Mouse (Mus musculus) kidney, postnatal 0 days (tissue): ENCODE data around the gene Comp. TPM values are rescaled to one million over a fixed set of nuclear protein-coding genes. Genes with fewer than 3 reads are reported as not detected.

Experiments
- ATAC-seq: fragments of 200-750 bp; cut with Nextera tagmentation; replicated peaks from 2 replicates; pipeline ENCODE4 v1.8.0; 2017; ENCODE audit warnings: low read depth, moderate number of reproducible peaks, moderate TSS enrichment, moderate library complexity; ENCODE audit not compliant: low FRiP score
- DNase-seq: peaks from one replicate; pipeline ENCODE4 v3.0.0-alpha.2; 2016; ENCODE audit warnings: low spot score
- H3K27ac ChIP-seq: fragments of 300-500 bp; sonication (generic); 2 replicates; pipeline ENCODE4 v1.5.1; 2014; ENCODE audit warnings: mild to moderate bottlenecking
- H3K27me3 ChIP-seq: fragments of 300-500 bp; sonication (generic); 2 replicates; pipeline ENCODE4 v1.6.1; 2014; ENCODE audit warnings: low read length, mixed read lengths; ENCODE audit not compliant: insufficient read depth
- H3K36me3 ChIP-seq: fragments of 300-500 bp; sonication (generic); 2 replicates; pipeline ENCODE4 v1.6.1; 2014; ENCODE audit warnings: low read length, mixed read lengths; ENCODE audit not compliant: insufficient read depth
- H3K4me1 ChIP-seq: fragments of 300-500 bp; sonication (generic); replicated peaks from 2 replicates; pipeline ENCODE4 v1.6.1; 2014; ENCODE audit warnings: antibody characterized with exemption, low read length, mixed read lengths; ENCODE audit not compliant: insufficient read depth
- H3K4me2 ChIP-seq: fragments of 300-500 bp; sonication (generic); 2 replicates; pipeline ENCODE4 v1.6.1; 2014; ENCODE audit warnings: mild to moderate bottlenecking, low read length, moderate library complexity, mixed read lengths
- H3K4me3 ChIP-seq: fragments of 300-500 bp; sonication (generic); replicated peaks from 2 replicates; pipeline ENCODE4 v1.5.1; 2014; ENCODE audit warnings: low read depth, low read length
- H3K9ac ChIP-seq: fragments of 300-500 bp; sonication (generic); 2 replicates; pipeline ENCODE4 v1.6.1; 2014; ENCODE audit warnings: low read depth, low read length
- H3K9me3 ChIP-seq: fragments of 300-500 bp; sonication (generic); replicated peaks from 2 replicates; pipeline ENCODE4 v1.6.1; 2016; ENCODE audit warnings: low read length, inconsistent platforms, mixed read lengths
- CTCF ChIP-seq: IDR thresholded peaks from 2 replicates; pipeline ENCODE4 v1.5.1; 2016; ENCODE audit warnings: antibody characterized with exemption, low read depth, mild to moderate bottlenecking, moderate library complexity
- WGBS: fragments of 180-500 bp; shearing (Covaris S2); extraction: QIAGEN DNeasy Blood & Tissue Kit; methylation state at CpG from one replicate; pipeline ENCODE4 v1.1.7; 2014; 5-methylcytosine and 5-hydroxymethylcytosine counted together
- polyA plus RNA-seq: library from polyadenylated mRNA; unstranded; fragments of >200 nt; fragmentation: Nextera tagmentation; extraction: Ambion mirVana; gene quantifications from 2 replicates; pipeline ENCODE4 v1.2.1, GENCODE M21; 2015

Comp gene
- polyA plus RNA-seq, 1 experiment from 2014 or later, result 0.28 TPM

DNA sequence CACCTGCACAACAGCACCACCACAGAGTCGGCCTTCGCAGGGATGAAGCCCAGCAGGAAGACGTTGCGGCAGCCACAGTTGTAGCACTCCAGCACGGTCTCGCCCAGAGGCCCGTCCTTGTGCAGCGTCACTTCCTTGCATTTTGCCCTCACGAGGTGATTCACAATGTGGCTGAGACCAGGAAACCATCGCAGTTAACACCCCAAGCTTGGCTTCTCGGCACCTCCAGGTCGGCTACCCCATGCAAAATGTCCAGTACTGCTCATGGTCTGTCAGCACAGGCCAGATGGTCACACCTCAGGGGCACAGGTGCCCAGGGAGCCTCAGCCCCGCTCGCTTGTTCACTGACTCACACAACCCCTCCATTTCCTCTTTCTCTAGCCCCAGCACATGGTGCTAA, 31.4 kb upstream of the Comp start:
- ATAC-seq, result no peak
- Histone ChIP-seq H3K9ac (no peak overlapping the region), H3K4me1 (no peaks in the 10 kb centered on the region), H3K4me2 (no peak overlapping the region), H3K9me3 (no peaks in the 10 kb centered on the region), H3K27me3 (no peaks in the 10 kb centered on the region), H3K36me3 (peaks cover 63% of the 10 kb centered on the region), H3K27ac (no peak overlapping the region), H3K4me3 (no peak overlapping the region)
- TF ChIP-seq CTCF, result no peak
- no peak for DNase-seq
- 88% methylated on average over 14 of the region's 14 CpGs for WGBS

DNA sequence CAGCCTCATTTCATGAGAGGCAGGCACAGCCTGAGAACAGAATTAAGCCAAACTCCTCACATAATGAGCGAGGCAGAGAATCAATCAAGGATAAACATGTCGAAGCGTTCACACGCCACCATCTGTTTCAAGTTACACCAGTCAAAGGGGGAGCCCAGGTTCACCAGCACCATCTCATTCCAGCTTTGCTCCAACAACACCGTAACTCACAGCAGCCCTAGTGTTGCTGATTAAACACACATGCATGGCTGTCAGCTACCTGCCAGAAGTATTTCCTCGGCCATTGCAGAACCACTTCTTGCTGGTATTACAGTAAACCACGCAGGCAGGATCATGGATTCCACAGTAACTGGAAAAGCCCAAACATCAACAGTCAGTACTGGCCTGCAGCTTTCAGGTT, 30.3 kb upstream of the Comp start:
- Histone ChIP-seq H3K9me3 (no peaks in the 10 kb centered on the region), H3K36me3 (peaks cover 52% of the 10 kb centered on the region), H3K4me2 (no peak overlapping the region), H3K4me1 (0 out of 2 replicates have a peak, but pooled peaks cover 1% of the 10 kb centered on the region), H3K4me3 (no peak overlapping the region), H3K27me3 (no peaks in the 10 kb centered on the region), H3K9ac (no peak overlapping the region), H3K27ac (no peak overlapping the region)
- TF ChIP-seq CTCF, result no peak
- 66% methylated on average over 7 of the region's 7 CpGs for whole genome bisulfite sequencing
- ATAC-seq (no peak), DNase-seq (no peak)

DNA sequence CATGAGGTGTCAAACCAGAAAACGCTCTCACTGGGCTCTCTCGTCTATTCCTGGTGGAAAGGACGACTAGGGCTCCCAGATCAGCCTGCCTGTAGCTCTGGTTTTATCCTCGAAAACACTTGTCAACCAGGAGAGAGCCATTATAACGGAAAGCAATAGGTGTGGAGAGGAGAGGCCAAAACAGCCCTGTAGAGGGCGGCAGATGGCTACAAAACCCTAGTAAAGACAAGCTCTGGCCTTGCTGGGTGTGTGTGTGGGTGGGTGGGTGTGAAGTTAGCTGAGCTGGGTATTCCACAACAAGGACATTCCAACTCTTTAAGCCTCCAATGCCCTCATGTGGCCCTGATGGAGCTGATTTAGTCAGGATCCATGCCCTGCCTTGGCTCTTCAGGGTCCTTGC, 29.7 kb upstream of the Comp start:
- H3K36me3 ChIP-seq, result peaks cover 48% of the 10 kb centered on the region
- WGBS, result 61% methylated on average over 6 of the region's 6 CpGs
- no peak overlapping the region for H3K27ac ChIP-seq
- peak; percentile 70 for TF ChIP-seq CTCF
- H3K4me1 ChIP-seq, result 0 out of 2 replicates have a peak, but pooled peaks cover 3% of the 10 kb centered on the region
- H3K9ac ChIP-seq, result no peak overlapping the region
- no peaks in the 10 kb centered on the region for H3K9me3 ChIP-seq
- peak; percentile 60 for DNase-seq
- no peak for ATAC-seq
- H3K4me2 ChIP-seq, result no peak overlapping the region
- no peak overlapping the region for H3K4me3 ChIP-seq
- no peaks in the 10 kb centered on the region for H3K27me3 ChIP-seq

DNA sequence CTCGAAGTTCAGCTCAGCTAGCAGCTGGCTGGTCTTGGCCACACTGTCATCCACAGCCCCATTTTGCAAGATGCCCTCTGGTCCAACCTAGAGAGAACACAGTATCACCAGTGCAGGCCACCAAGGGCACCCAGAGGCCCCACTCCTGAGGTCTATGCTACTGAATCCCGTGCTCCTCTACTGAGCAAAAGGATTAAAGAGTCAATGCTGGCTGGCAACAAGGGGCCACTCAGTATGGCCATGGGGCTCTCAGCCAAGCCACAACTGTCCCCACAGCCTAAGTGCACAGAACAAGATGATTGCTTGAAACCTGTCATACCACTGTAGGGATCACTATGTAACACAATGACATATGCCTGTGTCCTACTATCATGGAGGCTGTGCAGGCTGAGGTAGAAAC, 29.1 kb upstream of the Comp start:
- ATAC-seq (no peak), DNase-seq (no peak)
- Histone ChIP-seq H3K27me3 (no peaks in the 10 kb centered on the region), H3K4me3 (no peak overlapping the region), H3K4me1 (0 out of 2 replicates have a peak, but pooled peaks cover 3% of the 10 kb centered on the region), H3K36me3 (peaks cover 47% of the 10 kb centered on the region), H3K4me2 (no peak overlapping the region), H3K9me3 (no peaks in the 10 kb centered on the region), H3K27ac (no peak overlapping the region), H3K9ac (no peak overlapping the region)
- TF ChIP-seq CTCF, result no peak
- 91% methylated on average over 2 of the region's 2 CpGs for WGBS

DNA sequence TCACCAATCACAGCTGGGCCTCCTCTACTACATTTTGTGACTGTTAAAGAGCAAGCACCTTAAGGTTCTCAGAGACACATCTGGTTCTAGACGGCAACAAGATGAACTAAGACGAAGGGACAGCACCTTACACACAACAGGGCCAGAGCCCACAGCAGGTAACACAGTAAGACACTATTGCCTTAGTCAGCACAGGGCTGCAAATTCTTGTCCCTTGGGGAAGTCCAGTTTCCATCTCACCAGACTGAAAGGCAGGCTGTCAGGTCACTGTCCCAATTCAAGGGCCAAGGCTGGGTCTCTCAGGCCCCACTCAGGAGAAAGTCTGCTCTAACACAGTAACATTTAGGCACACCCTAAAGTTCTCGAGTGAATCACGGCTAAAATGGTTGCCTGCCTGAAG, 25.9 kb upstream of the Comp start:
- H3K27me3 ChIP-seq, result no peaks in the 10 kb centered on the region
- no peak overlapping the region for H3K4me2 ChIP-seq
- DNase-seq (no peak), ATAC-seq (no peak)
- H3K36me3 ChIP-seq, result peaks cover 19% of the 10 kb centered on the region
- H3K9me3 ChIP-seq, result no peaks in the 10 kb centered on the region
- H3K4me1 ChIP-seq, result peaks cover 21% of the 10 kb centered on the region
- H3K27ac ChIP-seq, result no peak overlapping the region
- 76% methylated on average over 4 of the region's 4 CpGs for WGBS
- no peak for TF ChIP-seq CTCF
- H3K9ac ChIP-seq, result no peak overlapping the region
- no peak overlapping the region for H3K4me3 ChIP-seq

DNA sequence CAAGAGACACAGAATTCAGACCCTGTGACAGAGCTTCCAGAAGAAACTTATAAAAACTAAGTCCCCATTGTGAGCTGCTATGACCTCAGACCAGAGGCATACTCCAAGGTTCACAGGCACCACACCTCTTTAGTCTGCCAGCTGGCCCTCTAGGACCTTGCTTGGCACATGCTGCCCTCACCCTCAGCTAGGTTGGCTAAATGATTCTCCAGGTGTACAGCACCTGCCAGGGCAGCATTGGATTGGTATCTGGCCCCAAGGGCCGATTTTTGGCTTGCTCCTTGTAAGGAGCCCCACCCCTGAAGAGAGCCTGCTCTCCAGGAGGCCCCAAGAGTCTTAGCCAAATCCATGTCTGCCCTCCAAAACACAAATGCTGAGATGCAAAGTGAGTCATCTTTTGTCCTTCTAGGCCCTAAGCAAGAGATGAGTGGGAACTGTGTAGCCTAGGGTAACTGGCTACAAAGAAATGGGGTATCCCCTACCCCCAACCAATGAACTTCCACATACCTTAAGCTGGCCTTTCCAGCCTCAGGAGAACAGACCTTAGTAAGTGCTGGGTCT, 25.4 kb upstream of the Comp start:
- no peak for TF ChIP-seq CTCF

More for the DNA sequence above, 25.4 kb upstream of the Comp start:
- no peak overlapping the region for H3K4me3 ChIP-seq
- no peak overlapping the region for H3K27ac ChIP-seq
- no peak overlapping the region for H3K9ac ChIP-seq
- H3K9me3 ChIP-seq, result no peaks in the 10 kb centered on the region
- H3K4me1 ChIP-seq, result peaks cover 21% of the 10 kb centered on the region
- H3K36me3 ChIP-seq, result peaks cover 16% of the 10 kb centered on the region
- WGBS, result 54% methylated on average over 1 of the region's 1 CpGs
- DNase-seq, result no peak
- ATAC-seq, result no peak
- no peaks in the 10 kb centered on the region for H3K27me3 ChIP-seq
- no peak overlapping the region for H3K4me2 ChIP-seq
